Mouse (Mus musculus) cerebellum, adult 9-11 months (tissue): ENCODE data around the gene Tnfrsf13c.
"Not testable (repeated sequence)": the region's sequence is repeated elsewhere in the genome, so short reads cannot be mapped to it uniquely, and the experiment has no call there.

Source experiments
- DNase-seq: peaks from one replicate; pipeline ENCODE4 v3.0.0; 2022

Tnfrsf13c gene

DNA sequence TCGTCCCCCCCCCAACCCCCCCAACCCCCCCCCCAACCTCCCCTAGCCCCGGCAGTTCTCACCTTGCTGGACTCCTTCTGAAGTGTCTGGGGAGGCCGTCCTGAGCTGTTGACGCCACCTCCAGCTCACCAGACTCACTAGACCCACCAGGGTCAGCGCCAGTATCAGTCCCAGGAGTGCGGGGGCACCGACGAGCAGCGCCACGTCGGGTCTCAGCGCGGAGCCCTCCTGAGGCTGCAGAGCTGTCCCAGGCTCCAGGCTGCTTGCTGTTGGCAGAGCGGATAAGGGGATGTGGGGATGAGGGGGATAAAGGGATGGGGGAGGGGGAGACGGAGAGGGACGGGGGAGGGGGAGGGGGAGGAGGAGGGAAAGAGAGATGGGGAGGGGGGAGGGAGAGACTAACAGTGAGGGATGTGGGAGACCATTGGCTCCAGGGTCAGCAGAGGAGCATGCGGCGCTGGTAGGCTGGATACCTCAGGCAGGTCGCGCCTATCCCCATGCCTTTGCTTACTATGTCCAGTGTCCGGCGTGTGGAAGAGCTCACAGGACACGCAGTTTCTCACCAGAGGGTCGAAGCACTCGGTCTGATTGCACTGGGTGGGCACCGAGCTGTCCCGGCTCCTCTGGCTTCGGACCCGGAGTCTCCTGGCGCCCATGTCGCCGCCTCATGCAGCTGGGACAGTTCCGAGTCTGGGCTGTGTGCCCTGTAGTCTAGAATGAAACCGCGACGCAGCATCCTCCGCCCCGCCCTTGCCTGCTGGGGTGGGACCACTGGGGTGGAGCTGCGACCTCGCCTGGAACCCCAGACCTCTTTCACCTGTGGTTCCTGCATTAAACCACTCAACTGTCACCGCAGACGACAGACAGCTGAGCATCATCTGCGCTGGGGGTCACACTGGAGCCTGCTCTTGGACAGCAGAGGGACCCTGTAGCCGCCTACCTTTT is at the start of gene Tnfrsf13c:
Gene Tnfrsf13c, minus strand, starts transcription at position 713 of the 945 bp plus-strand sequence.
- no peak for DNase-seq

DNA sequence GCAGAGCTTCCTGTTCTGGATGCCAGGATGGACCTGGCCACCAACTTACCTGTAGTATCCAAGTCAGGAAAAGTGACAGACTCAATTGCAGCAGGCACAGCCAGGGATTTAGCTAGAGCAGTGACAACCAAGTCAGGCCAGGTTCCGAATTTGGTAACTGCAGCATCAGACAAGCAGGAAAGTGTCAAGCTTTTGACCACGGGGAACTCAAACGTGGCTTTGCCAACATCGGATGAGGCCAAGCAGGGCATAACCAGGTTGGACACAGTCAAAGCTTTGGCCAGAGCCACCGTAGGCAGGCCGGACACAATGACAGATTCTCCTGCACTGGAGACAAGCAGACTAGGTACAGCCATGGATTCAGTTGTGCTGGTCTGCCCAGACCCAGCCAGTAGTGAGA is 48.1 kb upstream of the Tnfrsf13c start:
- DNase-seq: peak; percentile 78

DNA sequence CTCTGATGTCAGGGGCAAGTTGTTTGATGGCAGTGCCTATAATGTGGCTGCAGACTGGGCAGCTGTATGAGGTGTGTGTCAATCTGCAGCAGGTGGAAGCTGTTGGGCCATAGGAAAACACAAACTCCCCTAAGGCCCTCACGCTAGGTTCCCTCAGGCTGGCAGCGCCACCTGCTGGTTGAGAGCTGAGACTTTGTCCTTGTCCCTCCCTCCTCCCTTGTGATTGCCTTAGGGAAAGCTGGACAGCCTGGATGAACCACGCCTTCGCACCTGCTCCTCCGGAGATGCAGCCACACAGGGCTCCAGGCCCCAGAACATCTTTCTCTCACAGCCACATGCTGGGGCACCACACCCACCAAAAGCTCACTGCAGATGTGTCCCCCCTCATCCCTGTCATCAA is 47.0 kb upstream of the Tnfrsf13c start:
- DNase-seq: peak; percentile 88

DNA sequence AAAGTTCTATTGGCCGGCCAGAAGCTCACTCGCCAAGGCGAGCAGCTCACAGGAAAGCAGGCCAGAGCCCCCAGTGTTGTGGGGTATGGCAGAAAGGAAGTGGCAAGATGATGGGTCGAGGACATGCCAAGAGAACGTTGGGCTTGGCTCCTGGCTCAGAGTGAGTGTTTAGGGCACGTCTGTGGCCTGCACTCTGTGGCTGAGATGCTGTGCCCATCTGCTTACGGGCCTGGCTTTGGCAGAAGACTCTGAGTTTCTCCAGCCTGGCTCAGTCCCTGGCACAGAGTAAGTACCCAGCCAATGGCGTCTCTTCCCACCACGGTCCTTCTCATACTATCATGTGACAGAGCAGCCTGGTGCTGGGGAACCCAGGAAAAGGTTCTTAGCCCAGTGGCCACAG is 44.6 kb upstream of the Tnfrsf13c start:
- DNase-seq: peak; percentile 88

DNA sequence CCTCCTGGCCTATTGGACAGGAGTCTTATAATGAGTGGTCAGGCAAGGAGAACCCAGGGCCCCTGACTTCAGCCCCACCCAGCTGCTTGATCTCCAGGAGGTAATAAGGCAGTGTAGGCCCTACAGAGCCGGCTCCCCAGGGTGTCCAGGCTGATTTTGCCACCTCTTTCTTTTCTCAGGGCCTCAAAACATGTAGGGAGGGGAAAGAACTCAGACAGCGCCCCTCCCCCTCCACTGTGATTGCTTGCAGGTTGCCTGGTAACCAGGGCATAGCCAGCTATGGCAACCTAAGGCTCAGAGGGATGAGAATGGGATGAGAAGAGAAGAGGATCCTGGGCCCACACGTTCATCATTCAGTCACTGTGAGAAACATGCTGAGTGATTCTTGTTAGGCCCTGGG is 44.0 kb upstream of the Tnfrsf13c start:
- DNase-seq: peak; percentile 56

DNA sequence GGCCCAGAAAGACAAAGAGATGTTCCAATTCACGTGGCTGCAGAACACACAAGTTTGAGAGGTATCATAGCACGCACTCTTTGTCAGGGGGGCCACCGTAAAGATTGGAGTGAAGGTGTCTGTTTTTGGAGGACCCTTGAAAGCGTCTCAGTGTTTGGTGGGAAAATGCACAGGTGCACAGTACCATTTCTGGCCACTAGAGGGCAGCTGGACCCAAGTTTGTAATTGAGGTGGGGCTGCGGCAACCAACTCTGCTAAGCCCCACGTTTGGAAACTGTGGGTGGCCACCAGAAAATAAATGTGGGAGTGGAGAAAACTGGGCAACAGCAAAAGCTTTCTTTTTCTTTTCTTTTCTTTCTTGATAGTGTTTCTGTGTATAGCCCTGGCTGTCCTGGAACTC is 42.2 kb upstream of the Tnfrsf13c start:
- DNase-seq: peak; percentile 65

DNA sequence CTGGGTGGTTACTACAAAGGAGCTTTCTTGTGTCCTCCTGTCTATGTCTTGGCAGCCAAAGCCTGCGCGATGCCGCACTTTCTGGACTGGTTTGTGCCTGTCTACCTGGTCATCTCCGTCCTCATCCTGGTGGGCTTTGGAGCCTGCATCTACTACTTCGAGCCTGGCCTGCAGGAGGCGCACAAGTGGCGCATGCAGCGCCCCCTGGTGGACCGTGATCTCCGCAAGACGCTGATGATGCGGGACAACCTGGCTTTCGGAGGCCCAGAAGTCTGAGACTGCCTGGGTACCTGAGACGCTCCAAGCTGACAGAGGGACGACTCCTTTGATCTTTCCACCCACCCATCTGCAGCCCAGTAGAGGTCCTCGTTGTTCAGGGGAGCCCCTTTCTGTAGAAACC is 35.3 kb upstream of the Tnfrsf13c start:
- DNase-seq: peak; percentile 69

DNA sequence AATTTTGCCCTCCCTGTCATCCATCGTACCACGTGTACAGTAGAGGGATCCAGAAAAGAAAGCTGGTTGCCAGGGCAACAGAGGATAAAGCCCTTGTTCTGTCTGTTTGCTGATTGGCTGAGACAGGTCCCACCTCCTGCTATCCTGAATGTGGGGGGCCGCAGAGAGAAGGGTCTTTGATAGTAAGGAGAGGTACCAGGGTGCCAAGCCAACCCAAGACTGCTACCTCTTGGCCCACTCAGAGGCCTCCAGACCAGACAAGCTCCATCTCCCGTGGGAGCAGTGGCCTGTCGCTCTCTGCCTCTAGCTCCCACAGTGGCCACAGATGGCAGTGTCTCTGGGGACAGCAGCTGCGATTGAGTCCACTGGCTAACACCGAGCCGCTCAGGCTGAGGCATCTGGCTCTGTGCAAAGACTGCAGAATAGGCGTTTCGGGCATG is 31.8 kb upstream of the Tnfrsf13c start:
- DNase-seq: peak; percentile 88

DNA sequence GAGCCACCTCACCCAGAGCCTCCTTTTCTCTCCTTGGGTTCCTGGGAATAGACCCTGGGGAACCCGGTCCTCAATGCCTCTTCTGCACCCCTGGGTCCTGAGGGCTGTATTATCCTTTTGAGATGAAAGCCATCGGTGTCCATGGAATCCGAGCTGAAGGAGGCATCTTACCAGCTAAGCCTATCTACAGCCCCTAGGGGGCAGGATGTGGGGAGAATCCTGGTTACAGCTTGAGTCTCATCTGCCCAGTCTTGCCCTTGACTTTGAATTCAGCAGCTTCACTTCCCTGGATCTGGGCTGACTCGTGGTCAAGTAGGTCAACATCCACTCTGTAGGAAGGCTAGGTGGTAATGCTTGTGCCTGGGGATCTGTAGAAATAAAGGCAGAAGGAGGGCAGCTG is 31.1 kb upstream of the Tnfrsf13c start:
- peak; percentile 49 for DNase-seq

DNA sequence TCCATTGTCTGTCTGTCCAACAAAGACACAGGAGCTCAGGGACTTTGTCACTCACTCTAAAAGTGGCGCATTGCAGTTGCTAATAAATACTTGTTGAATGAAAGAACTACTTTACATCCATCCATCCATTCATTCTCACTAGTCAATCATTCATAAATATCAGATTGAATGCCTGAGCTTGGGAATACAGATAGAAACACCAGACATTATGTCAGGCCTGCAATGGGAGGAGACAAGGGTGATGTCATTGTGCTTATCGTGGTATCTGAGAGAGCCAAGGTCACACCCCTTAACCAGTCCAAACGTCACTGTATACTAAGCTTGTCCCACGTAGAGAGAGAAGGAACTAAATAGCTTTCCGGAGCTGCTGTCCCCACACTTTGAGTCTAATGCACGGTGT is 27.9 kb upstream of the Tnfrsf13c start, which contains the start of gene 1500009C09Rik:
Gene 1500009C09Rik, plus strand, starts transcription at position 301 of the 400 bp plus-strand sequence.
- no peak for DNase-seq

DNA sequence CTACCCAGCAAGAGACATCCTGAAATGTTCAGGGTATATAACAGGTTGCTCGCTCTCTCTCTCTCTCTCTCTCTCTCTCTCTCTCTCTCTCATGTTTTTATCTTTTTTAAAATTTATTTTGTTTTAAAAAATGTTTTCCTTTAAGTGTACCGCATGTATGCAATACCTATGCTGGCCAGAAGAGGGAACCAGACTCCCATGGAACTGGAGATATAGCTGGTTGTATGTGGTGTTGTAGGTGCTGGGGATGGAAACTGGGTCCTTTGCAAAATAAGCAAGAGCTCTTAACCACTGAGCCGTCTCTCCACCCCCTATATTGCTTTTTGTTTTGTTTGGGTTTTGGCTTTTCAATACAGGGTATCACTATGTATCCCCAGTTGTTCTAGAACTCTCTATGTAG is 27.4 kb upstream of the Tnfrsf13c start:
- no peak for DNase-seq

DNA sequence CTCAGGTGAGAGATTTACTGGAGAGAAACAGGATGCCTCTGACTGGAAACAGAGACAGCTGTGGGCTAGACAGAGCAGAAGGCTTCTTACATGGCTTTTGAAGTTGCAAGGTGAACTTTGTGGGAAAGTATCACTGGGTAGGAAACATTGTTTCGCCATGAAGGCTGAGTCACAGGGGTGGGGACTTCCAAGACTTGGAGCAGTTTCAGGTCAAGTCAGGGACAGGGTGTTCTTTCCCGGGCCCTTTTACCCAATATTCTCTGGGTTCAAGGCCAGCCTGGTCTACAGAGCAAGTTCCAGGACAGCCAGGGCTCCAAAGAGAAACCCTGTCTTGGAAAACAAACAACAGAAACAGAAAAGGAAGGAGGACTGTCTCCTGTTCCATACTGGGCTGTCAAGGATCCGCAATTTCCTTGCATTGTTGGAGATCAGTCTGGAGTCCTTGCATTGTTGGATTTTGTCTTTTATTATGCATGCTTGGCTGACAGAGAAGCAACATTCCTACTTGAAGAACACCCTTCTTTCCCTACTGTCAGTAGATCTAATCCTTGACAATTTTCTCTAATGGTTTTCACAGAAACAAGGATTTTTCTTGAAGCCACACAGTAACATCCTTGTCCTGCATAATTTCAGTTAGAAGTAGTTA is 23.1 kb upstream of the Tnfrsf13c start:
- DNase-seq: no peak

DNA sequence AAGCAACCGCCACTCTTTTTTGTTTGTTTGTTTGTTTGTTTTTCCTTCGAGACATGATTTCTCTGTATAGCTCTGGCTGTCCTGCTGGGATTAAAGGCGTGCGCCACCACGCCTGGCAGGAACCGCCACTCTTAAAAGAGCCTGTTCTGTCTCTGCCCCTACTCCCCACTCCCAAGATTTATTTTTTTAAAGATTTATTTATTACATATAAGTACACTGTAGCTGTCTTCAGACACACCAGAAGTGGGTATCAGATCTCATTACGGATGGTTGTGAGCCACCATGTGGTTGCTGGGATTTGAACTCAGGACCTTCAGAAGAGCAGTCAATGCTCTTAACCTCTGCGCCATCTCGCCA is 20.6 kb upstream of the Tnfrsf13c start:
- not testable (repeated sequence) for DNase-seq

DNA sequence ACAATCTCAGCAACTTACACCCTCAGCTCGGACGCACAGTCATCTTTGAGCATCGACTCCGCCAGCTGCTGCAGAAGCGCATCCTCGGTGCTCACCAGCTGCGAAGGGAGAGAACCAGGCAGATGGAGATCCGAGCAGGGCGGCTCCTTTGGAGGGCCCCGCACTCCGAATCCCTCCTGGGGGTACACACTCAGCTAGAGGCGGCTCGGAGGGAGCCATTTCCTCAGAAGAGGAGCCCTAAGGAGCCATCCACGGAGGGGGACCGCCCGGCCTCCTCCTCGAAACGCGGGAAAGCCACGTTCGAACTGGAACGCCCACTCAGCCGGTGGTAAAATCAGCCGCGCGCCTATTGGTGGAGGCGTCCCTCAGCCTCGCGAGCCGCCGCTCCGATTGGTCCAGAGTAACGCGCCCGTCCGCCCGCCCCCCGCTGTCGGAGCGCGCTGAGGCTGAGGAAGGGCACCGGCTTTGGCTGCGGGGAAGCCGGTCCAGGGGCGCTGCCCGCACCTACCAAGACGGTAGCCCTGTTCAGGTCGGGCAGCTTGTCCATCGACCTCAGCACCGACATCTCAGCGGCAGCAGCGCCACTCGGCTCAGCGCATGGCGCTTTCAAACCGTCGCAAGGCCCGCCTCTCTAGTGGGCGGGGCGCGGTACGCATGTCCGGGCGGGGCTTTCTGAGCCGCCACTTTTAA is 20.1 kb upstream of the Tnfrsf13c start, which contains the start of gene Cenpm:
Gene Cenpm, minus strand, starts transcription at position 634 of the 690 bp plus-strand sequence.
- DNase-seq: peak; percentile 91

DNA sequence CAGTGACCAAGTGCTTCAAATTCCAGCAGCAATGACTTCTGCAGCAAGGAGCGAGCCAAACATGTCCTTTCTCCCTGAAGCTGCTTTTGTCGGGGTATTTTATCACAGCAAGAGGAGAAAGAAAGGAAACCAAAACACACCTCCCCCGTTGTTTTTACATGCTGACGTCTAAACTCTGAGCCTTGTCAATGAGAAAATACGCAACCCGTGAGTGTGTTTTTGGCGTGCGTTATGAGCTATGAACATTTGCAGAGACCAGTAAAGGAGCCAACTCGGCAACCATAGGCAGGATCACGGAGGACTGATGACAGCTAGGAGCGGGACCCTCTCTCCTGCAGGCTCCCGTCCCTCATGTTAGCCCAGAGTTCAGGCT is 19.6 kb upstream of the Tnfrsf13c start:
- no peak for DNase-seq

DNA sequence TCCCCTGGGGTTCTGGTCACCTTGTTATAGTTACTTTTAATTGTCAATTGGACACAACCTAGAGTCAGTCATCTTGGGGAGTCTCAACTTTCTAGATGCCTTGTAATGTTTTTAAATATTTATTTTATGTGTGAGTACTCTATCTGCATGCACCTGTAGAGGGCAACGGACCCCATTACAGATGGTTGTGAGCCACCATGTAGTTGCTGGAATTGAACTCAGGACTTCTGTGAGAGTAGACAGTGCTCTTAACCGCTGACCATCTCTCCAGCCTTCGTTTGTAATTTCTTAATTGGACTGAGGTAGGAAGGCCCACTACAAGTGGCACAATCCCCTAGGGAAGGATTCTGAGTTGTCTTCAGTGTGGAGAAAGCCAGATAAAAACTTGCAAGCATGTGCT is 19.1 kb upstream of the Tnfrsf13c start:
- no peak for DNase-seq

DNA sequence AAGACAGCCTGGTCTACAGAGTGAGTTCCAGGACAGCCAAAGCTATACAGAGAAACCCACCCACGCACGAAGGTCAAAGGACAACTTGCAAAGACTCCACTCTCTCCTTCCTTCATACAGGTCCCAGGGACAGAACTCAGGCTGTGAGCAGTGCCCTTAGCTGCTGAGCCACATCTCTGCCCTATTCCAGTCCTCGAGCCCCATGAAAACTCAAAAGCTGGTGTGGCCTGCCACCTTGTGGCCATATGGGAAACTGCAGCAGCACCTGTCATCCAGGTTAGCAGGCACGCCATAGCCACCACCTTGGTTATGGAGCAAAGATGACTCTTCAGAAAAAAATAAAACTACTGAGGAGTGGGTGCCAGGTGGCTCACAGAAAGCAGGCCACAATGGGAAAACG is 12.4 kb upstream of the Tnfrsf13c start:
- DNase-seq: peak; percentile 90

DNA sequence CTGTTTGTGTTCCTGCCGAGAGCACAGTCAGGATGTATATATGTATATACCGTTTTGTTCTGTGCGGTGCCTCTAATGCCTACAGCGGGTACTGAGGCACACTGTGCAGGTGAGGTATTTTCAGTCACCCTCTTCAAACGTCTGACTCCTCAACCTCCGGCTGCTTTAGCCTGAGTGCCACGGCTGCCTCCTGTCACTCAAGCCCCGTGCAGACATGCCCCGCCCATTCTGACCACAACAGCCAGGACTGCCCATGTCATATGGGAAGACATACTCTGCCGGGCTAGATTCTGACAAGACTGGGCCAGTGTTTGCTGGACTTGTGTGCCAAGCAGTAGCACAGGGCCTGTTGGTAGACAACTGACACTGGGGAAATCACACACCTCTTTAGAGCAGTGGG is 11.5 kb upstream of the Tnfrsf13c start:
- no peak for DNase-seq

DNA sequence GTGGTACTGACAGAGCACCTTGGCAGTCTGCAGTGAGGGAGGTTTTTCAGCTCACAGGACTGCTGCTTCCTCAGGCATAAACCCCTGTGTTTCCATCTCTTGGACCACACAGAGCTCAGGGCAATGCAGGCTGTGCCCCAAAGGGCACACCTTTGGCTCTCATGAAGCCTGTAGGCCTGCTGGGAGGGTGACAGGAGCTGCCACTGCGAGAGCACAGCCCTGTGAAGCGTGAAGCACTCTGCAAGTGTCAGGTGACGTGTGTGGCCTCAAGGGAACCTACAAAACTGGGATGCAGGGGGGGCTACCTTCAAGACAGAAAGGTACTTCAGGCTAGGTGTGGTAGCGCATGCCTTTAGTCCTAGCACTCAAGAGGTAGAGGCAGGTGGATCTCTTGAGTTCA is 8.5 kb upstream of the Tnfrsf13c start:
- DNase-seq: no peak

DNA sequence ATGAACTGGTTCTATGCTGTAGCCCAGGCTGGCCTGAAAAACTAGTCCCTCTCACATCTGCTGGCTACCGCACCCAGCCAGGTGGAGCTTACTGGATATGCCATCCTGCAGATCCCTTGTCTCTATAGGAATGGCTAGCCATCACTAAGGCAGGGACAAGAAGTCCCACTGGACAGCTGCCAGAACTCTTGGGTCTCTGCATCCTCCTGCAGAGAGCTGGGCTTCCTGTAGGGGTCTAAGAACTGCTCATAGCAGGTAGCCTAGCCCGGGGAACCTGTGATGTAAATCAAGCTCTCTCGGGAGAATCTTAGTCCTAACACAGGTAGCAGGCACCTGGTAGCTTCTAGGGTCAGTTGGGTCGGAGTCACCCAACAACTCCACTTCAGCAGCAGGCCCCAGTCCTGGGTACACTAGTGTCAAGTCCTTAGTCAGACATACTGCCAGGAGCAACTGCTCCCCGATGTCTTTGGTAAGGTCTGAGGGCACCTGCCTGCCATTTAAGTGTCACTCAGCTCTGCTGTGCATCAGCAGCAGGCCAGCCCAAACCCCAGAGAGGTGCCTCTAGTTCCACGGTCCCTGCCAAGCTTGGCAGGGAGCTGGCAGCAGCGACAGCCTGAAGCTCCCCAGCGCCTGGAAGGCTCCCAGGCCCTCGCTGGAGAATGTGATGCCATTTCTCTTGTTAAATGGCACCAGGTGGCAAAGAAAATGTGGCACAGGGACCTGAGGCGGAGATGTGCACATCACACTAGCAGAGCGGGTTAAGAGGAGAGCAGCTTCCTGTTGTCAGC is 7.6 kb upstream of the Tnfrsf13c start:
- peak; percentile 94 for DNase-seq

DNA sequence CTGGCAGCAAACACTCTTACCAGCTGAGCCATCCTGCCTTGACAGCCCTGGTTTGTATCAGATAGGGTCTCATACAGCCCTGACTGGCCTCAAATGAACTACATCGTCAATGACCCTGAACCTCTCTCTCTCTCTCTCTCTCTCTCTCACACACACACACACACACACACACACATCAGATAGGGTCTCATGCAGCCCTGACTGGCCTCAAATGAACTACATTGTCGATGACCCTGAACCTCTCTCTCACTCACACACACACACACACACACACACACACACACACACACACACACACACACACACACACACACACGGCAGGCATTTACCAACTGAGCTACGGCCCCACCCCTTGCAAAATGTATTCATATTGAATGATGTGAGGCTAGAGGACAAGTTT is 6.9 kb upstream of the Tnfrsf13c start:
- no peak for DNase-seq

DNA sequence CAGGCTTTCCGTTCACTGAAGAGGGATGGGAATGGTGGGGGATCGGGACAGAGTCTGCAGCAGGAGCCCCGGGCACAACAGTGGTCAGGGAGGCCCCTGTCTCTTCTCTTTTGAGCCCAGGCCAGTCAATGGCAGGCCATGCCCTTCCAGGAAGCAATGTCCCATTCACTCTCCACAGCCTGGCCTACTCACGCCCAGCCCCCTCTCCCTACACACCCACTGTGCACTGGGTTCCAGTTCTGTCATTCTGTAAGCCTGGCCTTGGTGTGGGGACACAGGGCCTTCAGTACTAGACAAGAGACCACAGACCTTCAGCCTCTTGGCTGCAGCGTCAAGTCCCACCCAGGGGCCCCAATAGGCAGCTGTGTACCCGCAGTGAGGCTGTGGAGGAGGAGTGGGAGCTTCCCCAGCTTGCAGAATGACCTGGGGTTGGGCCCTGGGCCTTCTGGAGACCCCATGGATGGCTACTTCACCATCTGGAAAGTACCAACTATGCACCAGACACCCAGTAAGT is 6.0 kb upstream of the Tnfrsf13c start:
- peak; percentile 35 for DNase-seq
